20 mouse cellular contexts compared by ENCODE assay signal in genomic region chr19:17635984-17636383, GRCm38 (mm10).
DNase-seq lines count a peak whose midpoint lies in the region; ATAC-seq and TF ChIP-seq lines count a peak whose summit lies in the region.
"Had no signal": no experiment of that assay in that cellular context is flagged by ENCODE, and none has a peak within 500 bp of the region (broad histone marks: within the 10 kb centered on the region; RNA-seq: fewer than 3 reads in every experiment).

No protein-coding gene starts in this region.

- no peak for TF ChIP-seq CTCF in stomach, postnatal 0 days (IDR thresholded peaks at IDR 0.05; ENCODE audit: low read depth)
- no peak for TF ChIP-seq CTCF in cerebellum, adult 2 months (IDR thresholded peaks at IDR 0.05; ENCODE audit: borderline replicate concordance, insufficient read depth, low read depth, low read length)

- WGBS in limb, embryonic 13.5 days = 38% methylated on average over 6 of the region's 6 CpGs
- 71% methylated on average over 6 of the region's 6 CpGs for WGBS in limb, embryonic 10.5 days
- 64% methylated on average over 6 of the region's 6 CpGs for WGBS in stomach, embryonic 16.5 days
- WGBS in stomach, postnatal 0 days = 57% methylated on average over 6 of the region's 6 CpGs
- 58% methylated on average over 6 of the region's 6 CpGs for WGBS in cerebellum, adult 2 months

- H3K4me2 ChIP-seq in limb, embryonic 13.5 days (replicated peaks) = no peak overlapping the region
- H3K4me2 ChIP-seq in stomach, embryonic 16.5 days (ENCODE audit: low read depth, low read length) = no peak overlapping the region
- H3K4me2 ChIP-seq in stomach, postnatal 0 days (replicated peaks; ENCODE audit: low read depth) = no peak overlapping the region
- H3K4me2 ChIP-seq: heart, embryonic 11.5 days; neural tube, embryonic 13.5 days had no signal

- no peak overlapping the region for H3K4me3 ChIP-seq in limb, embryonic 13.5 days
- no peak overlapping the region for H3K4me3 ChIP-seq in limb, embryonic 10.5 days
- H3K4me3 ChIP-seq in stomach, embryonic 16.5 days (replicated peaks; ENCODE audit: low read length) = no peak overlapping the region
- no peak overlapping the region for H3K4me3 ChIP-seq in stomach, postnatal 0 days (ENCODE audit: low read depth, low read length)
- no peak overlapping the region for H3K4me3 ChIP-seq in cerebellum, adult 2 months (replicated peaks; ENCODE audit: insufficient read depth, low read depth, low read length)
- H3K4me3 ChIP-seq: midbrain, embryonic 10.5 days; neural tube, embryonic 13.5 days had no signal

- TF ChIP-seq POLR2A in cerebellum, adult 2 months (IDR thresholded peaks at IDR 0.05; ENCODE audit: borderline replicate concordance, insufficient read depth, low read length) = no peak

- intact Hi-C loops in gastrocnemius, postnatal 14 days (cut with DNase I; ENCODE audit: low total_unique reads) = no loop called here

- TF ChIP-seq EP300 in stomach, postnatal 0 days (optimal IDR thresholded peaks at IDR 0.05) = no peak

- no peak for DNase-seq in limb, embryonic 10.5 days (ENCODE audit: low spot score)
- DNase-seq in stomach, postnatal 0 days (ENCODE audit: low spot score) = no peak
- DNase-seq in gastrocnemius, postnatal 14 days = peak; percentile 17
- DNase-seq in cerebellum, adult 2 months = no peak
- DNase-seq: B cell, adult 2 months; cerebellum, postnatal 10 days; kidney, adult 18-20 months; kidney, postnatal 10 days; layer of hippocampus, adult 9-11 months; liver; liver, postnatal 0 days; retina, postnatal 1 day; right cerebral cortex, postnatal 4 days had no signal

- no peaks in the 10 kb centered on the region for H3K36me3 ChIP-seq in limb, embryonic 13.5 days
- H3K36me3 ChIP-seq in limb, embryonic 10.5 days = no peaks in the 10 kb centered on the region
- H3K36me3 ChIP-seq in stomach, embryonic 16.5 days (ENCODE audit: control insufficient read depth, insufficient read depth, low read length) = no peaks in the 10 kb centered on the region
- H3K36me3 ChIP-seq in stomach, postnatal 0 days (ENCODE audit: control insufficient read depth, insufficient read depth, low read length) = no peaks in the 10 kb centered on the region
- H3K36me3 ChIP-seq: midbrain, embryonic 10.5 days; neural tube, embryonic 13.5 days had no signal

- H3K9ac ChIP-seq in limb, embryonic 13.5 days = no peak overlapping the region
- no peak overlapping the region for H3K9ac ChIP-seq in stomach, embryonic 16.5 days (ENCODE audit: low read length)
- H3K9ac ChIP-seq in stomach, postnatal 0 days (ENCODE audit: low read length) = no peak overlapping the region
- H3K9ac ChIP-seq: liver, postnatal 0 days; neural tube, embryonic 13.5 days had no signal

- ATAC-seq in limb, embryonic 13.5 days (ENCODE audit: low FRiP score, low read depth) = peak; percentile 69; the same call in 1 of the 2 replicates
- ATAC-seq in stomach, embryonic 16.5 days (ENCODE audit: insufficient read depth, low FRiP score) = peak; percentile 60; the same call in 1 of the 2 replicates
- ATAC-seq in stomach, postnatal 0 days (ENCODE audit: low FRiP score, low TSS enrichment) = no peak
- ATAC-seq in erythroid progenitor cell, adult 5-6 weeks (replicated peaks; ENCODE audit: low FRiP score, poor library complexity, severe bottlenecking) = no peak
- ATAC-seq: liver, postnatal 0 days; Patski had no signal

- peaks cover 8% of the 10 kb centered on the region; the same call in 1 of the 2 replicates for H3K4me1 ChIP-seq in limb, embryonic 13.5 days
- peaks cover 13% of the 10 kb centered on the region for H3K4me1 ChIP-seq in limb, embryonic 10.5 days
- H3K4me1 ChIP-seq in stomach, embryonic 16.5 days (ENCODE audit: control insufficient read depth, insufficient read depth, low read length) = no peaks in the 10 kb centered on the region
- H3K4me1 ChIP-seq in stomach, postnatal 0 days (replicated peaks; ENCODE audit: control insufficient read depth, insufficient read depth) = no peaks in the 10 kb centered on the region
- no peaks in the 10 kb centered on the region for H3K4me1 ChIP-seq in cerebellum, adult 2 months (ENCODE audit: control insufficient read depth, insufficient read depth, low read length)
- H3K4me1 ChIP-seq: midbrain, embryonic 10.5 days; neural tube, embryonic 13.5 days had no signal

- no peaks in the 10 kb centered on the region for H3K9me3 ChIP-seq in limb, embryonic 13.5 days
- H3K9me3 ChIP-seq in limb, embryonic 10.5 days (replicated peaks) = no peaks in the 10 kb centered on the region
- H3K9me3 ChIP-seq in stomach, embryonic 16.5 days (replicated peaks; ENCODE audit: control insufficient read depth, low read length) = no peaks in the 10 kb centered on the region
- no peaks in the 10 kb centered on the region for H3K9me3 ChIP-seq in stomach, postnatal 0 days (ENCODE audit: control insufficient read depth, low read length)
- H3K9me3 ChIP-seq: midbrain, embryonic 10.5 days; neural tube, embryonic 13.5 days had no signal

- no peak overlapping the region for H3K27ac ChIP-seq in limb, embryonic 13.5 days
- no peak overlapping the region for H3K27ac ChIP-seq in limb, embryonic 10.5 days
- H3K27ac ChIP-seq in stomach, embryonic 16.5 days (ENCODE audit: low read length) = no peak overlapping the region
- no peak overlapping the region for H3K27ac ChIP-seq in stomach, postnatal 0 days (replicated peaks)
- no peak overlapping the region for H3K27ac ChIP-seq in cerebellum, adult 2 months (ENCODE audit: insufficient read depth, low read length)
- H3K27ac ChIP-seq: midbrain, embryonic 10.5 days; neural tube, embryonic 13.5 days had no signal

- H3K27me3 ChIP-seq in limb, embryonic 13.5 days = peaks cover 18% of the 10 kb centered on the region
- no peaks in the 10 kb centered on the region for H3K27me3 ChIP-seq in limb, embryonic 10.5 days (ENCODE audit: low read depth, poor library complexity, severe bottlenecking)
- H3K27me3 ChIP-seq in stomach, embryonic 16.5 days (ENCODE audit: control insufficient read depth, insufficient read depth, low read length) = no peaks in the 10 kb centered on the region
- H3K27me3 ChIP-seq in stomach, postnatal 0 days (ENCODE audit: control insufficient read depth, insufficient read depth, low read length) = no peaks in the 10 kb centered on the region
- no peaks in the 10 kb centered on the region for H3K27me3 ChIP-seq in cerebellum, adult 2 months (ENCODE audit: control insufficient read depth, insufficient read depth, low read length)
- H3K27me3 ChIP-seq: neural tube, embryonic 13.5 days; Patski had no signal

Comparison
In these comparisons a context has a peak if more than half of its experiments do, and no peak if none do; other contexts are left out.
1. ATAC-seq: peak in limb, embryonic 13.5 days (single experiment) and stomach, embryonic 16.5 days (single experiment); none in stomach, postnatal 0 days (single experiment) and erythroid progenitor cell, adult 5-6 weeks (single experiment).